Mouse (Mus musculus): ENCODE data around the gene Rplp1.

- TF ChIP-seq CTCF (IDR thresholded peaks at IDR 0.05; ENCODE audit: borderline replicate concordance, insufficient read depth, low read length) (no peak), POLR2A (IDR thresholded peaks at IDR 0.05; ENCODE audit: low read depth, low read length) (no peak)
Observed at GRCm38 (mm10) chr9:61952241-61952640, 37.9 kb upstream of the Rplp1 start.
